Mouse (Mus musculus) G1E-ER4 (cell line): ENCODE measurements around the gene Lhx5. TPM values are rescaled to one million over a fixed set of nuclear protein-coding genes. Genes with fewer than 3 reads are reported as not detected.

Source experiments
- GATA1 ChIP-seq: IDR thresholded peaks from one replicate; pipeline ENCODE4 v1.8.0; 2012; ENCODE audit warnings: low read length, inconsistent platforms
- polyA plus RNA-seq: library from polyadenylated mRNA; stranded (reverse); fragments of >175 nt; gene quantifications from 2 replicates; pipeline ENCODE4 v1.2.3, GENCODE M21; 2012

The Lhx5 gene
- polyA plus RNA-seq: not detected in 2 replicates

- TF ChIP-seq GATA1: no peak
Observed at GRCm38 (mm10) chr5:120431649-120432485, at the start of gene Lhx5. Gene Lhx5, plus strand, starts transcription at chr5:120431699.

GRCm38 (mm10) chr5:120386361-120386760 is 45.1 kb upstream of the Lhx5 start:
- TF ChIP-seq GATA1: no peak

GRCm38 (mm10) chr5:120388765-120389164 is 42.7 kb upstream of the Lhx5 start:
- TF ChIP-seq GATA1: no peak

- no peak for TF ChIP-seq GATA1
Observed at GRCm38 (mm10) chr5:120389973-120390372, 41.5 kb upstream of the Lhx5 start.

GRCm38 (mm10) chr5:120393871-120394667 is 37.4 kb upstream of the Lhx5 start:
- TF ChIP-seq GATA1: no peak

- TF ChIP-seq GATA1: no peak
Observed at GRCm38 (mm10) chr5:120397988-120398387, 33.5 kb upstream of the Lhx5 start.

GRCm38 (mm10) chr5:120404831-120405591 is 26.5 kb upstream of the Lhx5 start:
- no peak for TF ChIP-seq GATA1

GRCm38 (mm10) chr5:120408933-120409332 is 22.6 kb upstream of the Lhx5 start:
- TF ChIP-seq GATA1: no peak

- no peak for TF ChIP-seq GATA1
Observed at GRCm38 (mm10) chr5:120409385-120410378, 21.8 kb upstream of the Lhx5 start.

- TF ChIP-seq GATA1: no peak
Observed at GRCm38 (mm10) chr5:120413436-120413835, 18.1 kb upstream of the Lhx5 start.

GRCm38 (mm10) chr5:120420106-120420505 is 11.4 kb upstream of the Lhx5 start:
- TF ChIP-seq GATA1: no peak

- no peak for TF ChIP-seq GATA1
Observed at GRCm38 (mm10) chr5:120424039-120424438, 7.5 kb upstream of the Lhx5 start.

GRCm38 (mm10) chr5:120424657-120425056 is 6.8 kb upstream of the Lhx5 start:
- no peak for TF ChIP-seq GATA1

GRCm38 (mm10) chr5:120425711-120426110 is 5.8 kb upstream of the Lhx5 start:
- TF ChIP-seq GATA1: no peak
